Mouse (Mus musculus) megakaryocyte, embryonic 14.5 days (primary cell): ENCODE data around the gene E030030I06Rik.

Source experiments
- FLI1 ChIP-seq: IDR thresholded peaks from 2 replicates; pipeline ENCODE4 v1.6.1; 2012; ENCODE audit warnings: low read length, inconsistent platforms, mixed read lengths
- GATA1 ChIP-seq: IDR thresholded peaks from 3 replicates; pipeline ENCODE4 v1.6.1; 2012; ENCODE audit warnings: mixed read lengths, low read length, inconsistent platforms, borderline replicate concordance

- TF ChIP-seq GATA1 (no peak), FLI1 (no peak)
These were observed 76.3 kb downstream of the E030030I06Rik start for GRCm38 (mm10) chr10:22072739-22073138.
